15 mouse cellular contexts compared by ENCODE assay signal in the genomic region with DNA sequence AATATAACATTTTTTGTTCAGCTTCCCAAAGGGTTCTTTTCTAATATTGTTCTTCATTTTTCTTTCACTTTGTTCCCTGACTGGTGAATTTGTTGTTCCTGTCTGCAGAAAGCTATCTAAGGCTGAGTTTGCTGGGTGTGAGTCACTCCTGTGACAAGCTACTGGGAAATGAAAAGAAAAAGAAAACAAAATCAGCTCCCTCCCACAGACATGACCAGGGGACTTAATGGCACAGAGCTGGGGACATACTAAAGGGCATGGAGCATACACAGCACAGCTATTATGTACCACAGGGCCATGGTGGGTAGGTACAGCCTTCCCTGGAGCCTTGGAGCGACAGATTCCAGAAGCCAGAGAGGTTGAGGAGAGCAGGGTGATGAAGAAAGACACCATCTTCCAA.
DNase-seq lines count a peak whose midpoint lies in the region; ATAC-seq and TF ChIP-seq lines count a peak whose summit lies in the region.
"Had no signal": no experiment of that assay in that cellular context is flagged by ENCODE, and none has a peak within 500 bp of the region (broad histone marks: within the 10 kb centered on the region; RNA-seq: fewer than 3 reads in every experiment).

No protein-coding gene starts in this region.

- TF ChIP-seq EP300 in heart, postnatal 0 days (IDR thresholded peaks at IDR 0.05; ENCODE audit: low read depth), result no peak

- 79% methylated on average over 1 of the region's 1 CpGs for WGBS in heart, postnatal 0 days

- H3K4me2 ChIP-seq in heart, postnatal 0 days (ENCODE audit: low read depth, low read length), result no peak overlapping the region
- H3K4me2 ChIP-seq: hindbrain, embryonic 14.5 days; limb, embryonic 13.5 days; midbrain, embryonic 12.5 days had no signal

- no peak for TF ChIP-seq CTCF in layer of hippocampus, adult 2 months (conservative IDR thresholded peaks at IDR 0.05)
- no peak for TF ChIP-seq CTCF in heart, postnatal 0 days (IDR thresholded peaks at IDR 0.05; ENCODE audit: low read depth)

- 0 out of 2 replicates have a peak, but pooled peaks cover 4% of the 10 kb centered on the region for H3K36me3 ChIP-seq in heart, postnatal 0 days (replicated peaks; ENCODE audit: control insufficient read depth, insufficient read depth, low read length)
- H3K36me3 ChIP-seq: forebrain, embryonic 10.5 days; limb, embryonic 13.5 days; midbrain, embryonic 12.5 days had no signal

- no peaks in the 10 kb centered on the region for H3K27me3 ChIP-seq in heart, postnatal 0 days (ENCODE audit: control insufficient read depth, insufficient read depth, low read length)
- H3K27me3 ChIP-seq: CH12.LX; limb, embryonic 13.5 days; midbrain, embryonic 12.5 days had no signal

- no peak overlapping the region for H3K9ac ChIP-seq in heart, postnatal 0 days (replicated peaks; ENCODE audit: low read depth, low read length)
- H3K9ac ChIP-seq: hindbrain, embryonic 14.5 days; limb, embryonic 13.5 days; midbrain, embryonic 12.5 days had no signal

- peak overlapping the region; percentile 46 for H3K27ac ChIP-seq in layer of hippocampus, adult 2 months
- peak overlapping the region; percentile 16; the same call in 1 of the 2 replicates for H3K27ac ChIP-seq in heart, postnatal 0 days (ENCODE audit: low read depth)
- H3K27ac ChIP-seq: forebrain, embryonic 10.5 days; hindbrain, embryonic 14.5 days; limb, embryonic 13.5 days; midbrain, embryonic 12.5 days had no signal

- ATAC-seq in heart, postnatal 0 days (ENCODE audit: insufficient read depth, low read depth), result no peak

- peak; percentile 11 to 32 for DNase-seq in heart, adult 18-20 months
- DNase-seq in heart, postnatal 36 days, result no peak
- DNase-seq in layer of hippocampus, adult 2 months (ENCODE audit: low spot score in 2 of 2), result no peak
- no peak for DNase-seq in layer of hippocampus, postnatal 36 days
- DNase-seq in NIH3T3 (ENCODE audit: low read depth), result peak; percentile 53
- DNase-seq in heart, postnatal 0 days (ENCODE audit: low spot score), result no peak
- DNase-seq in gastrocnemius, postnatal 14 days, result no peak
- DNase-seq in urinary bladder, postnatal 4 days (ENCODE audit: low spot score in 2 of 2), result no peak
- DNase-seq: cerebellum, adult 8-10 months; kidney, postnatal 14 days had no signal

- H3K4me3 ChIP-seq in layer of hippocampus, adult 2 months, result no peak overlapping the region
- no peak overlapping the region for H3K4me3 ChIP-seq in heart, postnatal 0 days (ENCODE audit: low read depth, low read length)
- H3K4me3 ChIP-seq: forebrain, embryonic 10.5 days; limb, embryonic 13.5 days; midbrain, embryonic 12.5 days had no signal

- no peaks in the 10 kb centered on the region for H3K9me3 ChIP-seq in heart, postnatal 0 days (replicated peaks; ENCODE audit: control insufficient read depth, low read length)
- H3K9me3 ChIP-seq: forebrain, embryonic 10.5 days; limb, embryonic 13.5 days; midbrain, embryonic 12.5 days had no signal

- intact Hi-C loops in heart, postnatal 36 days (cut with DNase I), result no loop called here
- intact Hi-C loops in gastrocnemius, postnatal 14 days (cut with DNase I; ENCODE audit: low total_unique reads), result no loop called here

- H3K4me1 ChIP-seq in heart, postnatal 0 days (ENCODE audit: control insufficient read depth, insufficient read depth), result peaks cover 4% of the 10 kb centered on the region; the same call in 1 of the 2 replicates
- H3K4me1 ChIP-seq: forebrain, embryonic 10.5 days had no signal

Comparison
In these comparisons a context has a peak if more than half of its experiments do, and no peak if none do; other contexts are left out.
1. DNase-seq: peak in heart, adult 18-20 months (2 of 2) and NIH3T3 (single experiment); none in heart, postnatal 36 days (0 of 2), layer of hippocampus, adult 2 months (0 of 2), layer of hippocampus, postnatal 36 days (0 of 2), heart, postnatal 0 days (single experiment), gastrocnemius, postnatal 14 days (single experiment) and urinary bladder, postnatal 4 days (0 of 2).